Mouse (Mus musculus) lung, postnatal 0 days (tissue): ENCODE measurements around the gene Kbtbd8.

ENCODE experiments used
- CTCF ChIP-seq: IDR thresholded peaks from 2 replicates; pipeline ENCODE4 v1.5.1; 2016; ENCODE audit warnings: antibody characterized with exemption, mild to moderate bottlenecking
- EP300 ChIP-seq: IDR thresholded peaks from 2 replicates; pipeline ENCODE4 v1.6.1; 2016; ENCODE audit warnings: antibody characterized with exemption, mild to moderate bottlenecking, control low read depth

DNA sequence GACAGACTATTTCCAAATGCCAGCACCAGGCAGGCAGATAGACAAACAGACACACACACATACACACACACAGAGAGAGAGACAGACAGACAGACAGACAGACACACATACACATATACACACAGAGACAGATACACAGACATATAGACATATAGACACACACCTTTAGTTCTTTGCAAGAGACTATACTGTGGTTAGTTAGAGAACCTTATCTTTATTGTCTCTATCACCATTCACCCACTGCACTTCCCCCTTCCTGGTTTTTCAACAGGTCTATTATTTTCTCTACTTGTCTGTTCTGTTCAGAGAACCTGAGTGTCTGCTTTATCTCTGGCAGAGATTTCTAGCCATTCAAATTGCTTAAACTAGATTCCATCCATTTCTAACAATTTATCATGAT, 48.6 kb downstream of the Kbtbd8 start:
- no peak for TF ChIP-seq CTCF
- no peak for TF ChIP-seq EP300
